Mouse (Mus musculus) kidney, adult 2 months (tissue): ENCODE data around the gene Arl9.

ENCODE experiments used
- CTCF ChIP-seq: fragments of 200-500 bp; conservative IDR thresholded peaks from 2 replicates; pipeline ENCODE4 v1.5.1; 2011; ENCODE audit warnings: low read depth, mild to moderate bottlenecking, control low read depth, low read length, moderate library complexity, mixed read lengths; ENCODE audit not compliant: insufficient read depth, insufficient read length
- POLR2A ChIP-seq: fragments of 200-500 bp; IDR thresholded peaks from one replicate; pipeline ENCODE4 v1.6.1; 2011; ENCODE audit warnings: low read depth, low read length, control low read depth

GRCm38 (mm10) chr5:76993174-76993814 is 10.6 kb upstream of the Arl9 start:
- TF ChIP-seq CTCF: no peak
- TF ChIP-seq POLR2A: no peak
